In genomic region chr11:34079542-34080464, GRCm38 (mm10) we compare ENCODE assay signal across 16 mouse cellular contexts. TPM values are rescaled to one million over a fixed set of nuclear protein-coding genes. Genes with fewer than 3 reads are reported as not detected.
DNase-seq lines count a peak whose midpoint lies in the region; ATAC-seq and TF ChIP-seq lines count a peak whose summit lies in the region.
"Had no signal": no experiment of that assay in that cellular context is flagged by ENCODE, and none has a peak within 500 bp of the region (broad histone marks: within the 10 kb centered on the region; RNA-seq: fewer than 3 reads in every experiment).

No protein-coding gene starts in this region.

- H3K4me3 ChIP-seq in hindbrain, embryonic 15.5 days: no peak overlapping the region
- H3K4me3 ChIP-seq in hindbrain, embryonic 10.5 days: no peak overlapping the region
- no peak overlapping the region for H3K4me3 ChIP-seq in forebrain, postnatal 0 days (ENCODE audit: low read depth, low read length)
- H3K4me3 ChIP-seq: embryonic facial prominence, embryonic 12.5 days; heart, embryonic 13.5 days; intestine, embryonic 15.5 days; limb, embryonic 12.5 days; stomach, embryonic 15.5 days had no signal

- no peaks in the 10 kb centered on the region for H3K36me3 ChIP-seq in hindbrain, embryonic 15.5 days
- H3K36me3 ChIP-seq in hindbrain, embryonic 10.5 days: no peaks in the 10 kb centered on the region
- H3K36me3 ChIP-seq in forebrain, postnatal 0 days (ENCODE audit: insufficient read depth): no peaks in the 10 kb centered on the region
- H3K36me3 ChIP-seq: embryonic facial prominence, embryonic 12.5 days; heart, embryonic 13.5 days; intestine, embryonic 15.5 days; limb, embryonic 12.5 days; stomach, embryonic 15.5 days had no signal

- TF ChIP-seq CTCF in forebrain, postnatal 0 days (IDR thresholded peaks at IDR 0.05; ENCODE audit: low read depth): no peak

- WGBS in hindbrain, embryonic 15.5 days: 52% methylated on average over 6 of the region's 6 CpGs
- WGBS in hindbrain, embryonic 10.5 days: 77% methylated on average over 6 of the region's 6 CpGs
- WGBS in forebrain, postnatal 0 days: 40% methylated on average over 6 of the region's 6 CpGs

- H3K27me3 ChIP-seq in hindbrain, embryonic 15.5 days: no peaks in the 10 kb centered on the region
- 0 out of 2 replicates have a peak, but pooled peaks cover under 1% of the 10 kb centered on the region for H3K27me3 ChIP-seq in hindbrain, embryonic 10.5 days (ENCODE audit: insufficient read depth, poor library complexity, severe bottlenecking)
- peaks cover 27% of the 10 kb centered on the region for H3K27me3 ChIP-seq in forebrain, postnatal 0 days (ENCODE audit: insufficient read depth, low read length)
- H3K27me3 ChIP-seq: embryonic facial prominence, embryonic 12.5 days; intestine, embryonic 15.5 days; stomach, embryonic 15.5 days had no signal

- peaks cover 12% of the 10 kb centered on the region; the same call in 1 of the 2 replicates for H3K4me1 ChIP-seq in hindbrain, embryonic 15.5 days (replicated peaks)
- 0 out of 2 replicates have a peak, but pooled peaks cover 2% of the 10 kb centered on the region for H3K4me1 ChIP-seq in hindbrain, embryonic 10.5 days (replicated peaks)
- no peaks in the 10 kb centered on the region for H3K4me1 ChIP-seq in forebrain, postnatal 0 days (ENCODE audit: insufficient read depth)
- H3K4me1 ChIP-seq: intestine, embryonic 15.5 days; limb, embryonic 12.5 days; stomach, embryonic 15.5 days had no signal

- H3K9ac ChIP-seq in hindbrain, embryonic 15.5 days: no peak overlapping the region
- H3K9ac ChIP-seq in forebrain, postnatal 0 days: no peak overlapping the region
- H3K9ac ChIP-seq: embryonic facial prominence, embryonic 12.5 days; heart, embryonic 13.5 days; intestine, embryonic 15.5 days; limb, embryonic 12.5 days; stomach, embryonic 15.5 days had no signal

- H3K9me3 ChIP-seq in hindbrain, embryonic 15.5 days: no peaks in the 10 kb centered on the region
- no peaks in the 10 kb centered on the region for H3K9me3 ChIP-seq in hindbrain, embryonic 10.5 days
- no peaks in the 10 kb centered on the region for H3K9me3 ChIP-seq in forebrain, postnatal 0 days (ENCODE audit: low read length)
- H3K9me3 ChIP-seq: embryonic facial prominence, embryonic 12.5 days; heart, embryonic 13.5 days; intestine, embryonic 15.5 days; limb, embryonic 12.5 days; stomach, embryonic 15.5 days had no signal

- DNase-seq in hindbrain, embryonic 10.5 days (ENCODE audit: low spot score): no peak
- DNase-seq in urinary bladder, postnatal 14 days (ENCODE audit: low spot score): peak; percentile 6
- no peak for DNase-seq in urinary bladder, adult 18-20 months (ENCODE audit: low spot score in 2 of 2)
- DNase-seq in forebrain, postnatal 0 days: peak; percentile 44
- no peak for DNase-seq in right cerebral cortex, postnatal 36 days (ENCODE audit: low spot score in 2 of 2)
- no peak for DNase-seq in c-Kit-positive CD71-positive TER-119-positive erythroid progenitor cells, embryonic 14.5 days (ENCODE audit: low spot score)
- DNase-seq: cerebellum, adult 11-12 months; right cerebral cortex, postnatal 25 days had no signal

- peak overlapping the region; percentile 27; the same call in 1 of the 2 replicates for H3K27ac ChIP-seq in hindbrain, embryonic 15.5 days (replicated peaks)
- no peak overlapping the region for H3K27ac ChIP-seq in hindbrain, embryonic 10.5 days
- H3K27ac ChIP-seq in forebrain, postnatal 0 days (ENCODE audit: low read depth, low read length): no peak overlapping the region
- H3K27ac ChIP-seq: embryonic facial prominence, embryonic 12.5 days; heart, embryonic 13.5 days; intestine, embryonic 15.5 days; limb, embryonic 12.5 days; stomach, embryonic 15.5 days had no signal

- no peak for ATAC-seq in hindbrain, embryonic 15.5 days (ENCODE audit: low FRiP score, low read depth)
- ATAC-seq in forebrain, postnatal 0 days: peak; percentile 32; the same call in 1 of the 2 replicates
- ATAC-seq: intestine, embryonic 15.5 days had no signal

- no peak overlapping the region for H3K4me2 ChIP-seq in hindbrain, embryonic 15.5 days
- H3K4me2 ChIP-seq in forebrain, postnatal 0 days (ENCODE audit: low read depth): no peak overlapping the region
- H3K4me2 ChIP-seq: embryonic facial prominence, embryonic 12.5 days; heart, embryonic 13.5 days; intestine, embryonic 15.5 days; limb, embryonic 12.5 days; stomach, embryonic 15.5 days had no signal

RNA-seq across cellular contexts. Expression of gene 4930469K13Rik, which starts 18.6 kb away (rescaled TPM):
- 4.5 and 8.5 TPM in 2 replicates for polyA plus RNA-seq in hindbrain, embryonic 15.5 days (2015; fragmentation: Nextera tagmentation; extraction: Ambion mirVana)
- polyA plus RNA-seq in hindbrain, embryonic 10.5 days (2016; fragmentation: Nextera tagmentation; extraction: Ambion mirVana): not detected in 2 replicates
- not detected in 2 replicates for total RNA-seq in forebrain, postnatal 0 days (2014; rRNA removed)
- polyA plus RNA-seq in forebrain, postnatal 0 days (2015; fragmentation: Nextera tagmentation; extraction: Ambion mirVana): not detected in 2 replicates
- total RNA-seq: layer of hippocampus, adult 18-20 months had no signal
- polyA plus RNA-seq: embryonic facial prominence, embryonic 12.5 days; heart, embryonic 13.5 days; intestine, embryonic 15.5 days; limb, embryonic 12.5 days; lung, embryonic 16.5 days had no signal

RNA-seq across cellular contexts. Expression of gene Lcp2, which starts 33.1 kb away (rescaled TPM):
- polyA plus RNA-seq in hindbrain, embryonic 15.5 days (2015; fragmentation: Nextera tagmentation; extraction: Ambion mirVana): 1.7 and 2.5 TPM in 2 replicates
- 2.7 and 3.0 TPM in 2 replicates for polyA plus RNA-seq in hindbrain, embryonic 10.5 days (2016; fragmentation: Nextera tagmentation; extraction: Ambion mirVana)
- total RNA-seq in forebrain, postnatal 0 days (2014; rRNA removed): 3.5 and 4.4 TPM in 2 replicates
- 1.7 and 3.6 TPM in 2 replicates for polyA plus RNA-seq in forebrain, postnatal 0 days (2015; fragmentation: Nextera tagmentation; extraction: Ambion mirVana)

Comparison
In these comparisons a context has a peak if more than half of its experiments do, and no peak if none do; other contexts are left out.
1. DNase-seq: peak in urinary bladder, postnatal 14 days (single experiment) and forebrain, postnatal 0 days (single experiment); none in hindbrain, embryonic 10.5 days (single experiment), urinary bladder, adult 18-20 months (0 of 2), right cerebral cortex, postnatal 36 days (0 of 2) and c-Kit-positive CD71-positive TER-119-positive erythroid progenitor cells, embryonic 14.5 days (single experiment).